Mouse (Mus musculus) heart, adult 9 months (tissue): ENCODE data around the gene Nme7.

Experiments
- DNase-seq, 2 experiments: peaks; one replicate each; pipeline ENCODE4 v3.0.0; 2022; ENCODE audit warnings: low spot score in 2 of 2

The Nme7 gene

GRCm38 (mm10) chr1:164303821-164304220, at the start of gene Nme7:
Gene Nme7 (plus strand): TSS chr1:164304121.
- DNase-seq: no peak

DNA sequence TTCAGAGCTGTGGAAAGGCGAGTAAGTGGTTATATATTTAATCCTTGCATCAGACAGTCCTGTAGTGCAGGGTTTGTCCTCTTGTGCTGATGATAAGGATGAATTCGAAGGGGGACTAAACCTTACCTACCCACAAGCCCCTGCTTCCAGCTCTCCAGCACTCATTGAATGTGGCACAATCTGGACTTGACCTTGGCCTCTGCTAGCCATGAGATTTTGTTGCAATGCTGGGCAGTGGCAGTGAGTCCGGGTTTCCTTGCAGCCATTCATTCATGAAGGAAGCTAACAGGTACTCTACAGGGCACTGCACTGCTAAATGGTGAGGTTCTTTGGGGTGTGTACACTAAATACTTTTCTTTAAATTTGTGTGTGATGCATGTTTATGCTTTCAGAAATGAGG, 49.1 kb upstream of the Nme7 start:
- no peak for DNase-seq

GRCm38 (mm10) chr1:164260171-164261028, 43.5 kb upstream of the Nme7 start:
- DNase-seq: no peak

DNA sequence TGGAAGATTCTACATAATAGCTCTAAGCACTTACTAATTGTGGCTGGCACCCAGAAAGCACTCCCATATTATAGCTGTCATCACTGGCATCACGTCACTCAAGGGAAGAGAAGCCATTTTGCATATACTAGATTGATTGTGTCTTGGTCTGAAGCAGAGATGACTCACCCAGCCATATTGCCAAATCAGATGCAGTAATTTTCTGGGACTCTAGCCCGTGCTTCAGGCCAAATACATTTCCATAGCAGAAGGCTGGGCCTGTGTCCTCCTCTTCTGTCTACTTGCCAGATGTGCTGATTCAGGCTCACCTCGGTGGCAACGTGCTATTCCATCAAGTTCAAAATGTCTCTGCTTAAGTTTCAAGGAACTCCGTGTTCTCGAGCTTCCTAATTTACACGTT, 42.4 kb upstream of the Nme7 start:
- peak; percentile 18 to 44 for DNase-seq

DNA sequence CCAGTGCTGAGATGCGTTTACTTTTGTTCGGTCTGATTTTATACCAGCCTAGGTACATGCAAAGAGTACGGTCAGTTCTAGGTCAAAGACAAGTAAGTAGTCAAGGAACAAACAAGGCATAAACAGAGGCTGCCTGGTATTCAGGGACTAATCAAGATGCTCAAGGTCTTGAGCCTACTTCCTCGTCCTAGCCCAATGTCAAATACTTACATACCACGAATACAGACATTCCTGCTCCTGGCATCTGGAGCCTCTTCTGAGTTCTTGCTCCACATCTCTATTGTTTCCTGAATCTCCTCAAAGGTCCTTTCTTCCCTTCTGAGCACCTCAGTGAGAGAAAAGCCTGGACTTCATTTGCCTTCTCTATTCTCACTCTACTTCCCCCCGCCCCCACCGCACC, 33.0 kb upstream of the Nme7 start:
- DNase-seq: no peak

DNA sequence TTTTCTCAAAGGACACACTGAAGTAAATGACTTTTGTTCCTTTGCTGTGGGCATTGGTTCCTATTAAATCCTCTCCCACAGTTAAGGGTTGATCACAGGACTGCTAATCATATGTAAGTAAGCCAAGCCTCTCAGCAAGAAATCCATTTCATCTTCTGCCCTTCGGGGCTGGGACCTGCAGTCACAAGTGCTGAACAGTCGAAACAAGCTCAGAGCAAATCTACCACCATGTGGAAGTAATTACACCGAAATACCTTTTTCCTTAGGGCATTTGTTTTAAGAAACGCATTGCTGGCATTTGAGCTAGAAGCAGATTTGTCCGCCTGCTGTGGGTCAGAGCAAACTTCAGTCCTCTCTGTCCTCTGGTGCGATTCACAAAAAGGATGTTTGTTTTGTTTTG, 30.3 kb upstream of the Nme7 start:
- no peak for DNase-seq

- peak; percentile 91 to 92 for DNase-seq
These were observed 28.4 kb upstream of the Nme7 start, which contains the start of gene Ccdc181 for GRCm38 (mm10) chr1:164275455-164275954. Gene Ccdc181 (plus strand): TSS chr1:164275585.

DNA sequence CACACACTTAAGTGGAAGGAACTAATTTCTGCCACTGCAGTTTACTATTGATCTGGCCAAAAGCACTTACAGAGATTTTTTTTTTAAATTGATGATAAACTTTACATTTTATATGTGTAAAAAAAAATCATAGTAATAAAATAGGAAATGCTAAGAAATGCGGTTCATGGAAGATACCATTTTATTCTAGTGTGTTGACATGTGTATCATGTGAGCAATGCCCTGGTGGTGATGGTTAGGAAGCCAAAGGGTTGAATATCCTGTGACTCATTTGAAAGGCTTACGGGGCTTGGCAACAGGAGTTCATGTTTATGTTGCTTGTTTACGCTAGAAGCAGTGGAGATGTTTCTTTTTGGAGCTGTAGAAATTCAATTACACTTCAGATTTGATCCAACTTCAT, 27.4 kb upstream of the Nme7 start:
- DNase-seq: no peak

DNA sequence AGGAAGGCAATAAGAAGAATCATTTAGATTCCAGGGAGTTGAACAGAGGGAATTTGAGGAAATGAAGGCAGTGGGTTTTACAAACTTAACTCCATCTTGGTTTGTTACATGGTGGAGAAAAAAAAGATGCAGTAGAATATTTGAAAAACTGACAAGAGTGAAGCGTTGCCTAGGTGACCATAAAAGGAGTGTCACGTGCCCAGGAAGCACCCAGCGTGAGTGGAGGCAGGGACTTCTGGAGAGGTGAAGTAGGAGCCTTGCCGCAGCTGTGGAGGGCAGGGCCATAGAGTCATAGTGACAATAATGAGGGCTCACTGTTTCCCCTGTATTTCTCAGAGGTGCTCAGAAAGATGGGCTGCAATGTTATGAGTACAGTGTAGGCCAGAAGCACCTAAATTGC, 24.6 kb upstream of the Nme7 start:
- DNase-seq: no peak

DNA sequence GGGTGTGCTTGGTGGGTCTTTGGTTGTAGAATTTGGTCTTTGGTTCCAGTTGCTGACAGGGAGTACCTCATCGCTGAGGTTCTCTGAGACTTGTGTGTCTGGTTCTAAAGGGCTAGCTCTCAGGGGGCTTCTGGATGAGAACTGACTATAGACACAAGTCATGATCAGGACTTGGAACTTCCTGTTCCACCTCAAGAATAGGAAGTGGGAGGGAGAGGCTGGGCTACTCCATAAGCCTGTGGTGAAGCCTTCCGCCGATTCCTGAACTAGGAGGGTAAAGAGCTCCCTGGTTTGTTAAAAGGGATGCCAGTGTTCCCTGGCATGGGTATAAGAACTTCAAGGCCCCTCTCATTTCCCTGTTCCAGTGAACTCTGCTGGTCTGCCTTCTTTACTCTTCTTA, 19.9 kb upstream of the Nme7 start:
- DNase-seq: no peak

- DNase-seq: no peak
These were observed 16.5 kb upstream of the Nme7 start for GRCm38 (mm10) chr1:164287406-164287805.

DNA sequence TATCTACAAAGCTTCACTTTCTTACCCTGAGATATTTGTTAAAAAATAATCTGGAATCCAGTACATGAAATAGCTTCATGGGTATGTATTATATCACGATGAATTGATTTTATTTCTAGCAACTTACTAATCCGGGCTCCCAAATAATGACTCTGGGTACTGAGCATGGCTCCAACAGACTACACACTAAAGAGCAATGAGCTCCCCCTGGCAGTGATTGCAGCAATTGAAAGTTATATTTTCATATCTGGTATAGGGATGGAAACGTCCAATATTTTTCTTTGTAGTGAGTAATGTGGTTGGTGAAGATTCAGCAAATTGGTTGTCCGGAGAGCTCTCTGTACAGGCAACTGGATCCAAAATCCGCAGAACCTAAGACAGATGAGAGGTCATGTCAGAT, 11.9 kb upstream of the Nme7 start:
- DNase-seq: no peak

- DNase-seq: no peak
These were observed 9.8 kb upstream of the Nme7 start for GRCm38 (mm10) chr1:164294071-164294470.

DNA sequence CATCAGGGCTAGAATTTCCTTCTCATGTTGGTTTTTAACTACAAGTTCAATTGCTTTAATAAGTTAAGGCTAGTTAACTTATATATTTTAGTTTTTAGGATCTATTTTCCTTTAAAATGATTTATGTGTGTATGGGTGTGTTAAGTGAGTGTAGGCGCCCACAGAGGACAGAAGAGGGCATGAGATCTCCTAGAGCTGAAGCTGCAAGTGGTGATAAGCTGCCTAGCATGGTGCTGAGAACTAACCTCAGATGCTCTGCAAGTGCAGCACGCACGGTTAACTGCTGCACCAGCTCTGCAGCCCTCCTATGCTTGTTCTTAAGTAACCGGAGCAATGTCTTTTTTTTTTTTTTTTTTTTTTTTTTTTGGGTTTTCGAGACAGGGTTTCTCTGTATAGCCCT, 7.4 kb upstream of the Nme7 start:
- no peak for DNase-seq

DNA sequence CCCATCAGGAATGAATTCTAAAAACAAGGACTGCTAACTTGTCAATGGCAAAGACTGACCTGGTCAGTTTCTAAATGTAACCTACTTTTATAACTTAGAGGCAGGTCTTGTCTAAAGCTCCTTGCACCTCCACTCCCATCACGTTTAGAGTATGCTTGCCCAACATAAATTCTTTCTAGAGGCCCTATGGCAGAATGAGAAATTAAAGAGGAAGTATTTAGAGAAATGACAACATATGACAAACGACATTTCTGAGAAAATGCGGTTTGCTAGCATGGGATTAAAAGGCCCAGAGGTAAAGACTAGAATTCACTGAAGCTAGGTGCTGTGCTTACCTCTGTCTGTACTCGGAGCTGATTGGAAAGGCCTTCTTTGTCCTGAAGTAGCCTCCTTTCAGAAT, 2.0 kb upstream of the Nme7 start:
- no peak for DNase-seq

DNA sequence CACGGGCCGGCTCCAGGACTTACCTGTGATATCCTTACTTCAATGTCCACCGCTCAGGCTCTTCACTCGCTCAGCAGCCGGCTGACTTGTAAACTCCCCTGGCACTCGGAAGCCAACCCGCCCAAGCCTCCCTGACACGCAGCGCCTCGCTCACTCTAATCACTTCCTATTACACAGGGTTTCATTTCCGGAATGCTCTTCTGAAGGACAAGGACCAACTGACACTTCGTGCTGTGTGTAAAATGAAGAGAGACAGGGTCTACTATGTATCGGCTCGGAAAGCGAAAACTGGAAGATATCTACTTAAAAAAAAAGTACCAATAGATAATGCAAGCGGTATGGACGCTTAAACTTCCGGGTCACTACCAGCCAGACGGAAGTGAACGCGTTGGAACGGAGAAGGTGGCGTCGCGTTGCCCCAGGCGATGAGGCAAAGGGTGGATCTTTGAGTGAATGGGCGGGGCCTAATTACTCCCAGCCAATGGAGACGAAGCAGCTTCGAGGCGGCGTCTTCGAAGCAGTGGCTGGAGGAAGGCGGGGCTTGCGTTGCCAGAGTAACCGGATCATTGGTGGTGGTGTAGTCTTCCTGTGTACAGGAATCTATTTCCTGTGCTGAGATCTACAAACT, 3.3 kb downstream of the Nme7 start, which contains the start of gene Blzf1:
TSS of gene Blzf1 (minus strand) at position 366 of the 628 bp plus-strand sequence.
- DNase-seq: peak; percentile 93 to 96

GRCm38 (mm10) chr1:164307922-164308321, 4.0 kb downstream of the Nme7 start:
- DNase-seq: no peak

GRCm38 (mm10) chr1:164314085-164314484, 10.2 kb downstream of the Nme7 start:
- DNase-seq: no peak

- DNase-seq: no peak
These were observed 11.3 kb downstream of the Nme7 start for GRCm38 (mm10) chr1:164315266-164315665.

GRCm38 (mm10) chr1:164316697-164317096, 12.8 kb downstream of the Nme7 start:
- peak in 1 of 2 experiments; percentile 43 for DNase-seq

GRCm38 (mm10) chr1:164317261-164317660, 13.3 kb downstream of the Nme7 start:
- DNase-seq: no peak

DNA sequence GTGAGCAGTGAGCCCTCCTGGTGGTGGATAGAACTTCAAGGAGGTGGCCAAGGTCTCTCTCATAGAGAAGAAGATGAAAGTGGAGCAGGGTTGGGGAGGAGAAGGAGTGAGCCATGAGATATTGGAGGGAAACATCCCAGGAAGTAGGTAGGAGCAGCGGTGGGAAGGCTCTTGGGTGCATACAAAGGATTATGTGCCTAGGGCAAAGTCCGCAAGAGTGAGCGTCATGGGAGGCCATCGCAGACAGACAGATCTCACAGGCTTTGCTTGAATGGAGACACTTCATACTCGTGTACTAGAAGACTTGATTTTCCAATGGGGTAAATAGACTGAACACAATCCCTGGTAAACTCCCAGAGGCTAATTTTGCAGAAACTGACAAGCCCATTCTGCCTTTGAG, 14.6 kb downstream of the Nme7 start:
- no peak for DNase-seq

DNA sequence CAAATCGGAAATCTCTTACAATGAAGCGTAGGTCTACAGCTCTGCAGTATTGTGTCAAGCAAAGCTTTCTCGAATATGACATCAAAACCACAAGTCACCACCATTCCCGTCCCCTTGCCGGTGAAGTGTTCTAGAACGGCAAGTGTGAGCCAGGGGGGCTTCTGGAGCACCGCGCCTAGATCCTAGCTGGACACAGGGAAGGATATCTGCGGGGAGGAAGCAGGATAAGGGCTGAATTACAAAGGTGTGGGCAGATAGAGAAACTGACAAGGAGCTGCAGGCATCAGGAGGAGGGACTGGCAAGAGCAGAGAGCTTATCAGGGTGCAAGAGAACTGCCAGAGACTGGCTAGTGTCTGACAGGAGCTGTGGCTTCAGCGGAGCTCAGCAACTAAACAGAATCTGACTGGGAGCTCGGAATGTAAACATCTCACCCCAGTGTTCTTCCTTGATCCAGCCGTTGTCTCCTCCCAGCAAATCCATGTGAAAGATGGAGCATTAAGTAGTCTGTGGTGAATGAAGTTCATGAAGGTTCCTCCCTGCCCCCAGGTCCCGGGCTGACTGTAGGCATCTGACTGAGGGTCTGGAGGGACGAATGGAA, 15.7 kb downstream of the Nme7 start:
- DNase-seq: no peak
